Mouse (Mus musculus): ENCODE measurements at regions not wholly inside any gene's neighbourhood (a gene's known extent, or its start where the extent isn't known, plus 50 kb on each side); places are given as distances from the start of the nearest gene placed in this dataset.

- TF ChIP-seq CTCF (IDR thresholded peaks at IDR 0.05; ENCODE audit: control insufficient read depth, insufficient read depth, low read length): no peak
- TF ChIP-seq POLR2A (IDR thresholded peaks at IDR 0.05; ENCODE audit: borderline replicate concordance, control insufficient read depth, low read depth, low read length): no peak
Observed at GRCm38 (mm10) chr1:77926146-77926545, 270.8 kb downstream of the Pax3 start.
